Mouse (Mus musculus): Measurements from ENCODE around the gene Prss28.
A peak's percentile ranks its signal among the peaks of the same experiment; 100 is the strongest.

Prss28 gene

DNA sequence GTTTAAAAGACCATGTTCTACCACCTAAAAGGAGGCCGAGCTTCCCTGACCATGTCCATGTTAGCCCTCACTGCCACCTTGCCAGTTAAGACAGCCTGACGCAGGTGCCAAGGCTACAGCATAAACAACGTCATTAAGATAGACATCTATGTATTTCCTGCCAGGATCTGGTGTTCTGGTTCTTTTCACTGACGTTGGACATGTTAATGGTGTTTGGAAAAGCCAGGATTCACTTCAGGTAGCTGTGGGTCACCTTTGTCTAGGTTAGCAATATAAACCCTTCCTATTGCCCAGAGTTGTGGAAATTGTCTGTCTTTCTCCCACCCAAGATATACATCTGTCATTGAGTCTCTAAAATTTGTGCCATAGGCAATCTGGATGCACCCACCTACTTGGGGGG, at the start of gene Prss28:
TSS of gene Prss28 (plus strand) at position 301 of the 400 bp plus-strand sequence.
- no peak for DNase-seq (ENCODE audit: low spot score)

- peak; percentile 37 for DNase-seq (ENCODE audit: low spot score)
Measured at GRCm38 (mm10) chr17:25264453-25264852, 44.0 kb upstream of the Prss28 start.

GRCm38 (mm10) chr17:25270795-25271335, 37.6 kb upstream of the Prss28 start:
- no peak for DNase-seq (ENCODE audit: low spot score)

DNA sequence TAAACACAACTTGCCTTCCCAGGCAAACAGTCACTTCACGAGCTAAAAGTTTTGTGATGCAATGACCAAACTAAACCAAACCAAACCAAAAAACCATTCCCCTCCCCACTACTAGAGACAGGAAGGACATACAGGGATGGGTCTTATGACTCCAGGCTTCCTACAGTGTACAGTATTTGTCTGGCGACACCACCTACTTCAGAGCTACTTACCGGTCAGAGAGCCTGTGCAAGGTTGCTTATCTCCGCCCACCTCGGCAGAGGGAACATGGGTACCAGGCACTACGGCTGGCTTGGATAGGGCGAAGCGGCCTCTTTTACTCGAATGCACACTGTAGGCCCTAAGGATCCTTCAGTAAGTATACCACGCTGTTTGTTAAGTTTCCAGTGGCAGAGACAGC, 36.1 kb upstream of the Prss28 start:
- DNase-seq (ENCODE audit: low spot score) = no peak

- DNase-seq (ENCODE audit: low spot score) = peak; percentile 83
Measured at GRCm38 (mm10) chr17:25272951-25273705, 35.3 kb upstream of the Prss28 start.

DNA sequence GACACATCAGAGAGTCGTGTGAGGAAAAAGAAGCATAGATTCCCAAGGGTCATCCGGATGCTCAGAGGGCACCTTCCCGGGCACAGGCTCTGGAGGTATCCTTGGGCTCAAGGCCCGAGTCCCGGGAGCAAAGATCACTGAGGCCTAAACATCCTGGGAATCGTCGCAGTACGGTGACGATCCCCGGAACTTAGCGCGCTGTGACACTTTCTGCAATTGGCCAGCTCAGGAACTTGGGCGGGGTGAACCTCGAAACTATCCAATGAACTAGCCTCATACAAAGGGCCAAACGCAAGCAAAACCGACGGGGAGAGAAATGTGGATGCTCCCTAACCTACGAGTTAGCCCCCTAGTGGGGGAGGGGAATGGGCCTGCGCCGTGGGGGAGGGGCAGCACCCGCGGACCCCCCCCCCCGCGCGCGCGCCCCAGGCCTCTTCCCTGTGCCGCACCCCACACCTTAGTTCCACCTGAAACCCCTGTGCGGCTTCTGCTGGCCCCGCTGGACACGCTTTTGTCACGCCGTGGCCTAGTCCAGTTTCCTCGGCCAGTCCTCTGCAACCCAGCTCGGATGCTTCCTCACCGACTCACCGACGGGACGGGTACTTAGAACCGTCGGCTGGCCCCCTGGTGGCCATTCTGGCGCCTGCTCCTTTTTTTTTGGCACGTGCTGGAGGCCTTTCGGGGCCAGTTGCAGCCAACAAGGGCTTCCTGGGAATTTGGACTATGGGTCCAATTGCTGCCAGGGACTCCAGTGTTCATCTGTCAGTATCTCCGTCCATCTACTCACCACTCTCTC, 34.5 kb upstream of the Prss28 start:
- DNase-seq (ENCODE audit: low spot score) = peak; percentile 88

DNA sequence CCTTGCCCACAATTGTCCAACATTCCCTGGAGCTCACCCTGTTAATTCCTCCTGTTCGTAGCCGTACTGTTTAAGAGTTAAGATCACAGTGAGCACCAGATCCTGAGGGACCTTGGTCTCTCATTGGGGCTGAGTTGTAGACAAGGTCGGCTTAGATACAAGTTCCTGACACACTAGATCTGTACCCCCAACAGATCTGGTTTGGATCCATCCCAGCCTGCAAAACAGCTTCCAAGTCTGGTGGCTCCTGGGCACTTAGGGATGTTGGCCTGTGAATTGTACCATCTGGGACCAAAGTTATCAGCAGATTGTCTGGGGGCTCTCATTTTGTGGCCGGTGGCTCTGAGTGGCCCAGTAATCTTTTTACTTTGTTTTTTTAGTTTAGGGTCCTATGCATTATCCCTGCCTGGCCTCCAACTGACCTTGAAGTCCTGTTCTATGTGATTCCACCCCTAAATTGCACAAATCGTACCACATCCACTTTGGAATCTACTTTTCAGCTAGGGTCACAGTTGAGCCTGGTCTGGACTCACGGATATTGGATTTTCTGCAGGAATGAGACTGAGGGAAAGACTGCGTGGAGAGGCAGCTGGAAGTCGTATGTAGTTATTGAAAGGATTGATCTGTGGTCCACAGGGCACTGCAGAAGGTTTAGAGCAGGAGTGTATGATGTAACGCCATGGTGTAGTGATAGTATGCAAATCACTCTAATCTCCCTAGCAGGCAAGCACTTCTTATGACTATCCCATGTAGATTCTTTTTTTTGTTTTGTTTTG, 33.7 kb upstream of the Prss28 start, which contains the start of gene Ube2i:
TSS of gene Ube2i (minus strand) at position 52 of the 776 bp plus-strand sequence.
- DNase-seq (ENCODE audit: low spot score) = no peak

DNA sequence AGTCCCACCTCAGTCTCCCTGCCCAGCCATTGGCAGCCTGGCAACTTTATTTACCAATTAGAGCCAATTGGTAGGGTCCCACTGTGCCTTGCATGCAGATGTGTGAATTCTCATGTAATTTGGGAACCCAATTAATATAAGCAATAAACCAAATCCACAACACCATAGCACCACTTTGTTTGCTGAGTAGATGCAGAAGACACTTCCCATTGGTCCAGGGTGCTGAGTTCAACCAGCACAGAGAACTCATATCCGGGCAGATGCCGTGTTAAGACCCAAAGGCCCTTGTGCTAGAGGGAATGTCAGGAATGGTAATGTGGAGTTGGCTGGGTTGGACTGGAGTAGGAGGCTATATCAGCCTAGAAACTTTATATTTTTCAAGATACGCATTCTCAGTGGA, 32.6 kb upstream of the Prss28 start:
- DNase-seq (ENCODE audit: low spot score) = no peak

DNA sequence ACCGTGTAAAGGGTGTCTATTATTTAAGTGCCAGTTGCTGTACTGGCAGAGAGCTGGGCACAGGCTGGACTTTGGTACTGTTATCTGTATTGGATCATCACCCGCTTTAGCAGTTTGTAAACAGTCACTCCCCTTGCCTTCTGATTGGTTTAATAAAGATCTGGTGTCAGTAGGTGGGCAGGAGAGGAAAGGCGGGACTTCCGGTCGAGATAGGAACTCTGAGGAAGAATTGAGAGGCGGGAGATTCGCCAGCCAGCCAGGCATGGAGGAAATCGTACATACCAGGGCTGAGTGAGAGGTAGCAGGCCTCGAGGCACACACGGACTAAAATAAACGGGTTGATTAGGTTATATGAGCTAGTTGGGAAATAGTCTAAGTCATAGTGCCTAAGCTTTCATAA, 26.3 kb upstream of the Prss28 start:
- DNase-seq (ENCODE audit: low spot score) = peak; percentile 46

GRCm38 (mm10) chr17:25285033-25285432, 23.4 kb upstream of the Prss28 start:
- DNase-seq (ENCODE audit: low spot score) = peak; percentile 29

DNA sequence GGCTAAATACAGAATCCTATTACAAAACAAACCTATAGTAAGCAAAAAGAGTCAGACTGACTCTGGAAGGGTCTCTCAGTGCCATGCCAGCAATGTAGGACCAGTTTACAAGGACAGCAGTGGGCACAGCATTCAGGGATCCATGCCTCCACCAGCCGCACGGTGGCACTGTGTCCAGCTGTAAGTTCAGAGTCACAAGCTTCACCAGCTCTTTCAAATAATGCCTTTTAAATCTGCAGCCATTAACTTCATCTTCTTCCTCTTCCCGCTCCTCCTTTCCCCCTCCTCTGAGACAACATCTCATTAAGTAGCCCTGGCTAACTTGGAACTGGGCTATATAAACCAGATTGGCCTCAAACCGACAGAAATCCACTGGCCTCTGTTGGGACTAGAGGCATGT, 19.6 kb upstream of the Prss28 start:
- no peak for DNase-seq (ENCODE audit: low spot score)

DNA sequence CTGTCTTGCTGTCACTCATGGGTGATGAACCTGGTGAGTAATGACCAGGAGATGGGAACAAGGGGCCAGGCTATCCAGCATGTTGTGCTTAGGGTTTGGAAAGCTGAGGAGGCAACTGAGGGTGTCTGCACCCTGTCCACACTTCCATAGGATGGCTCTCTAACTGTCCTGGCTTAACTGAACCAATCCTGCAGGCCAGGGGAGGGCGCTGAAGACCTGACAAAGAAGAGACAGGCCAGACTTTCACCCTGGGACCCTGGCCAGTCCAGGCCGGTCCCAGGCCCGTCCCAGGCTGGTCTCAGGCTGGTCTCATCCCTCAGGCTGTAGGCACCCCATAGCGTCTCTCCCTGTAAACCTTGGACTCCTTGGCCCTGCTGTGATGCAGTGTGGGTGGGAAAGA, 18.0 kb upstream of the Prss28 start:
- no peak for DNase-seq (ENCODE audit: low spot score)

DNA sequence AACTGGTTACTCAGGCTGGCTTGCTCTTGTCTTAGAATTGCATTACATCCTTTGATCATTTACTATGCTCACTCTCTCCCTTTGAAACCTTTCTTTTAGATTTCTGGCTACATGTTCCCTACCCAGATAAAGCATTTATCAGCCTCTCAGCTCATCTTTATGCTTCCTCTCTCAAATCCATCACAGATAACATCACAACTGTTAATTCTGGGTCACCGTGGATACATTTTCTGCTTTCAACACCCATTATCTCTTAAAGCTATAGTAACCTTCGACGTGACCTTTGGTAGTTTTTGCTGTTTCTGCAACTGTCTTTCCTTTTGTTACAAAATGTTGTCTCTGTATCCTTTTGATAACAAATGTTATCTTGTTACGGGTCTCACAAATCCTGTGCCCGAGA, 15.0 kb upstream of the Prss28 start:
- DNase-seq (ENCODE audit: low spot score) = no peak

- DNase-seq (ENCODE audit: low spot score) = no peak
Measured at GRCm38 (mm10) chr17:25294111-25294510, 14.3 kb upstream of the Prss28 start.

- no peak for DNase-seq (ENCODE audit: low spot score)
Measured at GRCm38 (mm10) chr17:25298094-25298493, 10.4 kb upstream of the Prss28 start, which contains the start of gene Prss34. Prss34 (plus strand) TSS chr17:25298394.

GRCm38 (mm10) chr17:25318354-25318753, 9.9 kb downstream of the Prss28 start, which contains the start of gene Prss29:
Prss29 (plus strand) TSS chr17:25318654.
- no peak for DNase-seq (ENCODE audit: low spot score)

DNA sequence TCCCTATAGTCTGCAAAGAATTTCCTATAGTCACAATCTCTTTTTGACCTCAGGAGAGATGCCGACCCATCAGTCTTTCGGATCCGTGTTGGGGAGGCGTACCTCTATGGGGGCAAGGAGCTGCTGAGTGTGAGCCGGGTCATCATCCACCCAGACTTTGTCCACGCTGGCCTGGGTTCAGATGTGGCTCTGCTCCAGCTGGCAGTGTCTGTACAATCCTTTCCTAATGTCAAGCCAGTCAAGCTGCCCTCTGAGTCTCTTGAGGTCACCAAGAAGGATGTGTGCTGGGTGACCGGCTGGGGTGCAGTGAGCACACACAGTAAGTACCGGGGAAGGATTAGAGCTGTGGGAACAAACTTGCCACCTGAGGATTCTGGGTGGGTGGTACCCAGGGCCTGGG, 12.4 kb downstream of the Prss28 start:
- DNase-seq (ENCODE audit: low spot score) = no peak

DNA sequence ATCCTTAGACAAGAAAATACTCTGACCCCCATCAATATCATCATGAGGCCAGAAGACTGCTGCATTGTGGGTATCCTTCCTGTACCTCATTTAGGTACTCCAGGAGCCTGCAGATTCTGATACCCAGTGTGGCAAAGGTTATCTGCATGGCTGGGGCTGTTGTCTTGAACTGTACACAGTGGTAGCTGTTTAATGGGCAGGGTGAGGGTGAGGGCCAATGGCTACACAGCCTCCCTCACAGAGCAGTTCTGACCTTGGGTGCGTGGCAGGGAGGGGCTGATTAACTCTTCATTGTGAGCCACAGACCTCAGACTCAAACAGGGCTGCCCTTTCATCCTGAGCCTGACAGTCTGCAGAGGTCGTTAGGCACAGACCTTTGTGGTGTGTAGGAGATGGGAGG, 14.5 kb downstream of the Prss28 start:
- no peak for DNase-seq (ENCODE audit: low spot score)

DNA sequence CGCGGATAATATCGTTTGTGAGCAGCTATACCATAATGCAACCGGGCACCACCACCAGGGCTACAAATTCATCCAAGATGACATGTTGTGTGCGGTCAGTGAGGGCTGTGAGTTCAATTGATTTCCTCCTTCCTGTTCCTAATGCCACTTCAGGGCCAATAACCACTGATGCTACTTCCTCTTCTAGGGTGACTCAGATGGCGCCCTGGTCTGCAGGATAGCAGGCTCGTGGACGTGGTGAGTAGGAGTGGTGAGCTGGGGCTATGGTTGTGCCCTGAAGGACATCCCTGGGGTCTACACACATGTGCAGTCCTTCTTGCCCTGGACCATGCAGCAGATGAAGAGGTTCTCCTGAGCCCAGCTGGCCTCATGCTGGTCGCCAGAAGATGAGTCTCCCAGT, 23.9 kb downstream of the Prss28 start:
- no peak for DNase-seq (ENCODE audit: low spot score)

DNA sequence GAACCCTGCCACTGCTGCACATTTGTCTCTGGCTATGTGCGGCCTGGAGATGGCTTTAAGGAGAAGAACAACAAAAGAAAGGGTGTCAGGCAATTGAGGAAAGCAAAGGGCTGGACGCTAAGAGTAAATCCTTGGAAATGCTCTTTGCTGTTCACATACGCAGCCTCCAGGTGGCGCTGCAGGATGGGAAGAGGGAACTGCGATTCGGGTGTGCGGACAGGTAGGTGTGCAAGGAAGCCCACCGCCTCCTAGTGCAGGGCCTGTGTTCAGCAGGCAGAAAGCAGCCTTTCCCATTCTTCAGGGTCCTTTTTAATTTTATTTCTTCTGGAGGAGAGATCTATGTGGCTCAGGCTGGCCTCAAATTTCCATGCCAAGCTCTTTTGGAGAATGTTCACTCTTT, 25.5 kb downstream of the Prss28 start:
- DNase-seq (ENCODE audit: low spot score) = no peak

GRCm38 (mm10) chr17:25338218-25338617, 29.8 kb downstream of the Prss28 start:
- no peak for DNase-seq (ENCODE audit: low spot score)

DNA sequence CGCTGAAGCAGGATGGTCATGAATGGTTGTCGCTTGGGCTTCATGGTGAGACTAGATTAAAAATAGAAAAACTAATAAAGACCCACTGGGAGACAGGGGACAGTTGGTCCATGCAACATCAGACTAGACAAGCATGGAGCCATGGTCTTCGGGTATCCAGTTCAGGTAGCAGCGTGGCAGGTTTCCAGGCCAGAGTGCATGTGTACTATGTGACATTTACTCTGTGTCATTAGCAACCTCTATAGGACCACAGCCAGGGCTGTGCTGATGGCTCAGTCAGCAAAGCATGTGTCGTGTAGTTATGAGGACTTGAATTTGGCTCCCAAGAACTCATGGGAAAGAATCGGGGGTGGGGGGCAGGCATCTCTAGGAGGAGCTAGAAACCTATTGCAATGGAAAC, 31.6 kb downstream of the Prss28 start:
- DNase-seq (ENCODE audit: low spot score) = no peak
